Mouse (Mus musculus): ENCODE results near the gene Fam98a. TPM values are rescaled to one million over a fixed set of nuclear protein-coding genes. Genes with fewer than 3 reads are reported as not detected.

Fam98a gene
- polyA plus RNA-seq (2015; fragmentation: Illumina TruSeq; extraction: RNeasy Lipid Tissue Mini Kit (QIAGEN cat#74804); ENCODE audit: insufficient read depth, low replicate concordance) = 49.1 TPM

GRCm38 (mm10) chr17:75551512-75552400, at the start of gene Fam98a:
Gene Fam98a, minus strand, starts transcription at chr17:75551946.

Other genes starting within 250 kb of the Fam98a start
- 118 TPM for gene Rasgrp3, start 116.0 kb downstream of the Fam98a start, polyA plus RNA-seq (2015; fragmentation: Illumina TruSeq; extraction: RNeasy Lipid Tissue Mini Kit (QIAGEN cat#74804); ENCODE audit: insufficient read depth, low replicate concordance)